Mouse (Mus musculus) embryonic stem cell, embryonic (primary cell): ENCODE measurements around the gene Tgfbi.

Experiments used
- CTCF ChIA-PET, 4 experiments: fragments of 300-600 bp in 2 of 4; fragments of 350-600 bp in 2 of 4; sonication (Branson Sonifier 250); formaldehyde crosslinking; loops; one replicate each; lab custom pipeline; 2022; ENCODE audit warnings: inconsistent platforms in 2 of 4; lab: Charles Lee
- POLR2A ChIA-PET, 4 experiments: fragments of 300-600 bp in 2 of 4; fragments of 350-600 bp in 2 of 4; sonication (Branson Sonifier 250); formaldehyde crosslinking; loops; one replicate each; lab custom pipeline; 2022; ENCODE audit warnings: antibody characterized with exemption in 4 of 4, inconsistent platforms in 1 of 4; lab: Charles Lee

Tgfbi gene

DNA sequence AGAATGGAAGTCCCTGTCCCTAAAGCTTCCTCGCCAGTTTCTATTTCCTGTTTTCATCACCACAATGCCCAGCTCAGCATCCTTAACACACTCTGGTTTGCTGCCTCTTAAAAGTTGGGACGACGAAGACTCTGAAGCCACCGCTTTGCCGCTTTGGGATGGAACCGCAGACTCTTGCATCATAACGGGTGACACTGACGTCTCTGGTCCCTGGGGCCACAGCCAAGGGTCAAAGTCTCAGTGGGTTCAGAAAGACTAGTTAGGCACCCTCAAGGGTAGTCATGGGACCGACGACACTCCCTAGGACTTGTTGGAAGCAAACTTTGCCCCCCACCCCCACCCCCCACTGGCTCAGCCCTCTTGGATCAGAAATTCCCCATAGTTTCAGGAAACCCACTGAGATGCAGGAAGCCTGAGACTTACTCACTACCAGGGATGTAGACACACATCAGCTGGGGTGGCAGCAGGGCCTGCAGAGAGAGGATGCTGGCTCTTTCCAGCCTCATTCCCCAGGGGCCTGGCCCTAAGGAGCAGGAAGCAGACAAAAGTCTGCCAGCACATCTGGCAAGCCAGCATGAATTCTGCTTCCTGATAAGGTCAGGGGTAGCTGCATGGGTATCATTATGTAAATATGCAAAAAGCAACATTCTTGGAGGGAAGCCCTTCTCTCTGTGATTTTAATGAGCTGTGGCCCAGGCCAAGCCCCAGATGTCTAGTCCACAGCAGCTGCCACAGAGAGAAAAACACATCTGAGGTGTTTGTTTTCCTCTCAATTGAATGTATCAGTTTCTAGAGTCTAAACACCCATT, 38.5 kb downstream of the Tgfbi start:
- CTCF ChIA-PET, result interaction anchor here (0.5 to 2.2 kb wide), 9 partner anchors 10 to 1118 kb away, joined by 3 to 7 read pairs (median 5); no protein-coding TSS in a partner anchor
- POLR2A ChIA-PET, result interaction anchor here in 2 of 4 experiments (0.7 to 1.8 kb wide), 13 partner anchors 9 to 78 kb away, joined by 3 to 5 read pairs (median 3); partner anchors contain the start of gene Smad5 (in 1 of the 2)

DNA sequence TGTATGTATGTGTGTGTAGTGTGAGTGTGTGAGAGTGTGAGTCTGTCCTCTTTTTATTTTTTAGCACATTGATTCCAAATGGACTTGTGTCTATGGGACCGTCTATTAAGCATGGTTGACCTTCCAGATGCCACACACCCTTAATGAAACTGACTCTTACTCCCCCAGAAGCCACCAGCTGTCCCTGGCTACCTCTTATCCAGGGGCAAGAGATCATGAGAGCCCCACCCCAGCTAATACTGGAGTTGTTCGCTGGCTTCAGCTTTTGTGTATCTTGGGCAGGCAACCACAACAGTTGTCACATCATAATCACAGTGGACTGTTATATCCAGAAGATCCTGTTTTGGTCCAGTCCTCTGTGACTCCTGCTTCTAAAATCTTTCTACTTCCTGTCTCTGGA, 40.7 kb downstream of the Tgfbi start:
- ChIA-PET POLR2A (interaction anchor here in 1 of 4 experiments (0.7 kb wide), 1 partner anchor 1690 kb away, joined by 3 read pairs; no protein-coding TSS in a partner anchor), CTCF (interaction anchor here (0.6 to 1.0 kb wide), 10 partner anchors 8 to 727 kb away, joined by 3 to 5 read pairs (median 3); no protein-coding TSS in a partner anchor)

DNA sequence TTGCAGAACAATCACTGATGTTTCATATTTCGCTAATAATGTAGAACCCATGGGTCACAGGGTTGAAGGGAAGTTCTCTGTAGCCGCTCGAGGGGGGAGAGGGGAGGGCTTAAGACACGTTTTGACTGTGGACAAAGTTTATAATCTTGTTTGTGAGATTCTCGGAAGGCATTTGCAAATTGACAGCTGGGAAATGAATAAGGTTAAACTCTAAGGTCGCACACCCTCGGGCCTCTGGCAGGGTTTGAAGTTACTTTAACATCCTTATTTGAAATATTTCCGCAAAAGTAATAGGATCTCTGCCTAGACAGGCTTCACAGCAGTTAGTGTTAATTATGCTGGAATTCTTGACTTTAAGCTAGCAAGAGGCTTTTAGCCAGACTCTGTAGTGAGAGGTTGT, 43.1 kb downstream of the Tgfbi start:
- CTCF ChIA-PET, result interaction anchor here in 2 of 4 experiments (0.6 to 1.0 kb wide), 3 partner anchors 90 to 1419 kb away, joined by 3 to 4 read pairs (median 4); partner anchors contain the start of gene Gm45623 (in 1 of the 2)
- POLR2A ChIA-PET, result interaction anchor here in 2 of 4 experiments (1.3 to 3.2 kb wide), 2 partner anchors 13 to 51 kb away, joined by 6 to 14 read pairs; partner anchors contain the start of gene Smad5 (in 1 of the 2)

DNA sequence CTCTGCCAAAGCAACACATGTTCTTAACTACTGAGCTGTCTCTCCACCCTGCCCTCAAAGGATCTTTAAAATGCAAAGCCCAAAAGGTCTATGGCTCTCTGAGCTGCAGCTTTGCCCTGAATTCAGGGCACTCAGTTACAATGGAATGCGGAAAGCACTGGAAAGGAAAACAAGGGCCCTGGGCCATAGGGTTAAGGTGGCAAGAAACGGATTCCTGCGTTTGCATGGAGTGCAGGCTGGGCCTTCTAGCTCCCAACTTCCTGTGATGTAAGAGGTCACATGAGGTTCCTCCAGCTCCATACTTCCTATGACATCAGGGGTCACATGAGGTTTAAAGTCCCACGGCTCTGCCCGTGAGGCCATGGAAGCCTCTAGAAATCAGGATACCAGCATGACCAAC, 44.9 kb downstream of the Tgfbi start:
- ChIA-PET CTCF (interaction anchor here in 3 of 4 experiments (0.5 to 1.5 kb wide), 7 partner anchors 42 to 247 kb away, joined by 3 to 8 read pairs (median 3); no protein-coding TSS in a partner anchor), POLR2A (interaction anchor here (0.6 to 3.2 kb wide), 14 partner anchors 13 to 952 kb away, joined by 3 to 14 read pairs (median 3); partner anchors contain the start of genes Fbxl21 (in 1 of the 4) and Smad5 (in 1 of the 4))

DNA sequence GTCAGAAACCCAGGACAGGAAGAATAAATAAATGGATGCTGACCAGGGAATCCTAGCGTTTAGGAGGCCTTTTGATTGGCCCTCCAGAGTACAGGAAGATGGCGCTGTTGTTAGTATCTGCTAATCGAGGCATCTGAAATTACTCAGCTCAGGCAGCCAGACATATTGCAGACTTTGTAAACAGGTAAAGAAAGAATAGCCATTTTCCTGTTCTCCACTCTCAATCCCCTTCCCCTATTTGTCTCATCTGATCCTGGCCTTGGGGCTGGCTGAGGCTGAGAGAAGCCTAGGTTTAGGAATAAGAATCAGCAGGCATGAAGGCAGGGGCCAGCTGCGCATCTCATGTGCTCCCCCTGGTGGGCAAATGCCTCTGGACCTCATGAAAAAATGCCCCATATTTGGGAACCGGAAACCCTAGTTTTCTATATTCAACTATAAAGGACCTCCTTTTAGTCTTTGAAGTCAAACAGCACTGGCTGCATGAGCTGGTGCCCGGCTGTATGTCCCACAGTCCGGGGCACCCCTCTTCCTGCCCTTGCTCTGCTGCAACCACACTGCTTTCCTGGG, 48.7 kb downstream of the Tgfbi start:
- POLR2A ChIA-PET, result interaction anchor here in 3 of 4 experiments (0.7 to 1.2 kb wide), 5 partner anchors 10 to 75 kb away, joined by 3 to 4 read pairs (median 3); partner anchors contain the start of gene Smad5 (in 1 of the 3)
- CTCF ChIA-PET, result interaction anchor here (0.5 to 1.6 kb wide), 51 partner anchors 10 to 1705 kb away, joined by 3 to 21 read pairs (median 3); partner anchors contain the start of genes Tgfbi (in 2 of the 4), Cxcl14 (in 1 of the 4), Gm45623 (in 1 of the 4) and Smad5 (in 1 of the 4)

DNA sequence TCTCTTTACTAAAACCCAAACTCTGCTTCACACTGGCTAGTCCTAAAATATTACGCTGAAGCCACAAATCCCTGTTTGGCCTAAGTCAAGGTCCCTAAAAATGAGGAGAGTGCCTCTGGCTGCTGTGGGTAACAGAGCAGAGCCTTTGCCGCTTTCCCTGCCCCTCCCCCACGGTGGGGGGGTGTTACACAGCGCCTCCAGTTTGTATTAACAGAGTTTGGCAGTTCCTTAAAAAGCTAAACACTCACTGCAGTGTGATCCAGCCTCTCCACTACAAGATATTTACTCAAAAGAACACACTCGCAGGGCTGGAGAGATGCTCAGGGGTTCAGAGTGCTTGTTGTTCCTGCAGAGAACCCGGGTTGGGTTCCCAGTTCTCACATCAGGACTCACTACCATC, 49.6 kb downstream of the Tgfbi start:
- CTCF ChIA-PET, result interaction anchor here in 3 of 4 experiments (0.5 to 1.6 kb wide), 29 partner anchors 10 to 610 kb away, joined by 3 to 21 read pairs (median 4); partner anchors contain the start of gene Smad5 (in 1 of the 3)
- POLR2A ChIA-PET, result interaction anchor here in 1 of 4 experiments (1.0 kb wide), 1 partner anchor 12 kb away, joined by 3 read pairs; no protein-coding TSS in a partner anchor

DNA sequence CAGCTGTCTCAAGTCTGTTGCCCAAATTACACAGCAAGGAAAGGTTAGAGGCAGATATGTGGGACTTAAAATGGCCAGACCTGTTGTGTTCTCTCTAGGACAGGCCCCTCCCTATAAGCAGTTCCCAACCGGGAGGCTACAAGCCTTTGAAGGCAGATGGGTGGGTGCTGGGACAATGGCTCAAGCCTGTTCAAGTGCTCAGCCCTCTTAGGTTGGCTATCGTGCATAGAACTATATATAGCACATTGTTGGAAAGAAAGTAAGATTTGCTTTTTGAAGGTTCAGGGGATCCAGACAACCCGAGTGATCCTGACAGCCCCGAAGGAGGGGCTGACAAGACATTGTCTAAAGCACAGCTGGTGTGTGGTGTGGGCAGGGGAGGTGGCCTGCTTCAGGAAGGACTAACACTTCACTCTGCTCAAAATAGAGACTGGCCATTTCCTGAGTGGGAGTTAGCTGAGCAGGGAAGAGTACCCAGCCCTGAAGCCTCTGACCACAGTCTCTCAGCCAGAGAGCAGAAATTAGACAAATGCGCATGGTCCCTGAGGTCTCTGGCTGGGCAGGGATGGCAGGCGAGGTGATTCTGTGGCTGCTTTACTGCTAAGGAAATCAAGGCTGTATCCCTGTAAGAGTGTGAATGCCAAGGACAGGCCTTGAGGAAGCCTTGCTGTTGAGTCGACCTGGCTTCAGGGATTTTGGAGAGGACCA, 52.7 kb downstream of the Tgfbi start:
- POLR2A ChIA-PET, result interaction anchor here in 1 of 4 experiments (0.6 kb wide), 1 partner anchor 47 kb away, joined by 3 read pairs; no protein-coding TSS in a partner anchor
- CTCF ChIA-PET, result interaction anchor here in 1 of 4 experiments (0.5 kb wide), 2 partner anchors 72 to 145 kb away, joined by 3 to 6 read pairs; no protein-coding TSS in a partner anchor

DNA sequence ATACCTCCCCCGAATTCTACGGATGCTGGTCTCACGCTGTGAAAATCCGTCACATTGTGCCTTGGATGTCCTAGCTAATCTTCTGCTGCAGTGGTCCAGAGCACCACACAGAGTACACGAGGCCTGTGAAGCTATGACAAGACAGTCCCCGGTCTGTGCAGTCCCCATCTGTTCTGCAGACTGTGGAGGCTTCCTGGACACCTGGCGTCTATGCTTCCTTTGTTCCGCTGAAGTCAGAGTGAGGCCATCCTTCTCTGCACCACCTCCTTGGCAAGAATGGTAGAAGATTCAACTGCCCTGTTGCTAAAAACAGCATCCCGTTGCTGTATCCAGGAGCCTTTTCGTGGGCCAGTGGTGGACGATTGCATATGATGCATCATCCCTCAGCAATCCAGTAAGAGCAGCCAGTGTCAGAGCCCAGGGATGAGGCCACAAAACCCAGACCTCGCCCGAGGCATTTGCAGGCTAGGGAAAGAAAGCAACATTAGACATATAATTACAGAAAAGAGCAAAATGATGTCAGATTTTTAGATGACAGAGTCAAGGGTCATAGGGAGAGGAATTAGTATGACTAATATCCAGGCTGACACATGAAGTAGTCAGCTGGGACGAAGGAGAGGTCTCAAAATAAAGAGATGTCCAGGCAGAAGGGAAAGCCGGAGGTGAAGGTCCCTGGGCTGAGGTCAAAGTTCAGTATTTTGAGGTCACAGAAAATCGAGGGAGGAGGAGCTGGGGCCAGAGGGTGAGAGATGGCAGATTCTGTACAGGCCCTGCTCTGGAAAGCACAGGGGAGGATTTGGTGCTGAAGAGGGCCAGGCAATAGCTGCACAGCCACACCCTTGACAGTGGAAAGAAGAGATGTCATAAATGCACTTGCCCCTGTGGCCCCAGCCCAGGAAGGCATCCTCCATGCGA, 55.2 kb downstream of the Tgfbi start:
- CTCF ChIA-PET, result interaction anchor here in 1 of 4 experiments (1.5 kb wide), 1 partner anchor 385 kb away, joined by 4 read pairs; no protein-coding TSS in a partner anchor
- POLR2A ChIA-PET, result no interaction called here

DNA sequence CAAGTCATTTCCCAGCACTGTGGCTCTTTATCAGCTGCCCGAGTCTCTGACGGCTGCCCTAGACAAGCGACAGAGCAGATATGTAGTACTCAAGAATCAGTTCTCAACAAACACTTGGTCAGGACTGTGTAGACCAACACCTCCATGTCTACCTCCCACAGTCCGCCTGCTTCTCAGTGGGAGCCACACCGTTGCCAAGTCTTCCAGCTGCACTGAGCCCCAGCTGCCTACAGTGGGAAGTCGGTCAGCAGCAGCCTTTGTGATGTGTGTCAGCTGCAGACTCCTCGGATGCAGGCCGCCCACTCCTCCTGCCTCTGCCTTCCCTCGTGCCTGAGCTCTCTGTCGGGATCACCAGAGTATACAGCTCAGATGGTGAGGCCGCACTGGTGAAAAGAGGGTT, 61.9 kb downstream of the Tgfbi start:
- ChIA-PET CTCF (interaction anchor here (0.5 to 1.8 kb wide), 6 partner anchors 9 to 610 kb away, joined by 3 to 8 read pairs (median 3); no protein-coding TSS in a partner anchor), POLR2A (interaction anchor here in 2 of 4 experiments (0.6 to 2.5 kb wide), 6 partner anchors 12 to 1982 kb away, joined by 3 to 9 read pairs (median 4); partner anchors contain the start of gene Smad5 (in 1 of the 2))

DNA sequence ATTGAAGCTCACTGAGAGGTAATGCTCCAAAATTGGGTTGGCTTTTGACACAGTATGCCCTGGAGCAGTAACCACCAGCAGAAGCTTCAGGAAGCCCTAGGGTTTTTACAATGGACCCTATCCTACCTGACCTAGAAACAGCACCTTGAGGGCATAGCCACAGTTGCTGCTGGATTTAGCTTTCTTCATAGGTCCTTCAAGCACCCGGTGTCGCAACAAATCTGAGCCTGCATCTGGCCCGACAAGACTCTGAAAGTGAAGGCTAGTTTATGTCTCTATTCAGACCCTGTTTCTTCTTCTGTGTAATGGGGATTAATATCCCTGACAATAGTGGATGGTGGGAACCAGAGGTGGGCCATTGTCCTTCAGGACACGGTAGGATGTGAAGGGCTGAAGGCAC, 68.4 kb downstream of the Tgfbi start:
- CTCF ChIA-PET, result no interaction called here
- POLR2A ChIA-PET, result interaction anchor here in 1 of 4 experiments (0.6 to 0.9 kb wide), 2 partner anchors 23 to 834 kb away, joined by 3 read pairs; no protein-coding TSS in a partner anchor

DNA sequence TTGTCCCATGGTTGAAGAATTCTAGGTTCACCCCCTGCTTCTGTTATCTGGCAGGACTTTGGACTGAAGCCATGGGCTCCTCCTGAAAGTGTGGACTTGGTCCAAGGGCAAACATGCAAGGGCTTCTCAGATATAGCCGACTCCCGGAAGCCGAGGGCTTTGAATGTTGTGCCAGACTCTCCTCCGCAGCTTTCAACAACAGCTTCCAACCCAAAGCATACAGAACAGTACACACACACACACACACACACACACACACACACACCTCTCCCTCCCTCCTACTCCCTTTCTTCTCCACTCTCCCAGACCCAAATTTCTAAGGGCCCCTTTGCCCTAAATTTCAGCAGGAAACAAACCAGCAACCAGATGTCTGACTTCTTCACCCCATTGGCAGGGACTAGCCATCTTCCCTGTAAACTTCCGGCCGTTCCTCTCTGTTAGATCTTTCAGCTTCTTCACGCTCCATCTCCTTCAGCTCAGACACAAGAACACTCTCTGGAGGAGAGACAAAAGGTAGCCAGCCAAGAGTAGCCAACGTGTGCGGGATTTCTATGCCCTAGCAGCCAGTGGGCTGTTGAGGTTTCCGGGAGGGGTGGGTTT, 69.0 kb downstream of the Tgfbi start:
- CTCF ChIA-PET, result interaction anchor here in 2 of 4 experiments (0.6 to 0.9 kb wide), 3 partner anchors 20 to 832 kb away, joined by 3 to 10 read pairs (median 4); no protein-coding TSS in a partner anchor

DNA sequence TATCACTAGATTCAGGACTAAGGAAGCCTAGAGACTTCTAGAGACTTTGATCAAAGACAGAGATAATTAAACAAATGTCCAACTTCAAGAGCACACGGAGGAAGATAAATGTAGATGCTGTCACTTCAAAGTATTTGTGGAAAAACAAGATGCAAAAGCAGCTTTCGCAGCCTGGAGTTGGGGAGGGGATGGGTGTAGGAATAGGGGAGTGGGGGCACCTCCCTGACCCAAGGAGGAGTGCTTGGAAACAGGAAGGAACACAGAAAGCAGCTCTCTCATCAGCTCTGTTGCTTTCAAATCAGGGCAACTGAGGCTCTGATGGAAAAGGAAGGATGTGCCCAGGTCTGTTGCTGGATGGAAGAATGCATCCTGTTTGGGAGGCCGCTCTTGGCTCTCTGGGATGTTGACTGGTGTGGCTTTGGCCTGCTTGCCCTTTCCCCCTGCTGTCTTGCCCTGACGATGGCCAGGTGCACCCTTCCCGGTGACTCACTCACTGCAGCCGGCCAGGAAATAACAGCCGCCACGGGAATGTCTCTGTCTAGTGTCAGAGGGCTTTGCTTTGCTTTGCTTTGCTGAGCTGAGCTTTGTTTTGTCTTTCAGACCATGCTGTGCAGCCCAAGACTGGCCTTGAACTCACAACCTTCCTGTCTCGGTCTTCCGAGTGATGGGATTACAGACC, 69.6 kb downstream of the Tgfbi start:
- ChIA-PET POLR2A (interaction anchor here in 2 of 4 experiments (1.0 to 1.3 kb wide), 3 partner anchors 25 to 155 kb away, joined by 3 read pairs; no protein-coding TSS in a partner anchor), CTCF (interaction anchor here in 2 of 4 experiments (0.6 to 0.9 kb wide), 3 partner anchors 21 to 833 kb away, joined by 3 to 10 read pairs (median 4); no protein-coding TSS in a partner anchor)

More for the DNA sequence above, 69.0 kb downstream of the Tgfbi start:
- POLR2A ChIA-PET, result interaction anchor here in 2 of 4 experiments (0.6 to 1.0 kb wide), 2 partner anchors 24 to 833 kb away, joined by 3 read pairs; no protein-coding TSS in a partner anchor

DNA sequence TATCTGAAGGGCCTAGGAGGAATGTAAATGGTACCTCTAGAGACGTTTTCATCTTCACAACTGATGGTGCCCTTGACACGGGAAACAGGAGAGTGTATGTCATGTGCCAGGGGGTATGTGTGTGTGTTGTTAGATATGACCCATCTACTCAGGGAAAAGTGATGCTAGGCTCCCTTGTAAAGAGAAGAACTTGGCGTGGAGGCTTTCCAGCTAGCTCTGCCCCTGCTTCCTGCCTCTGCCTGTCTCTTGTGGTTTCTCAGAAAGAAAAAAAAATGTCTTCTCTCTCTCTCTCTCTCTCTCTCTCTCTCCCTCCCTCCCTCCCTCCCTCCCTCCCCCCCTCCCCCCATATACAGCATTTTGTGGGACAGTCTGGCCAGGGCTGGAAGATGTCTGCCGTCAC, 72.6 kb downstream of the Tgfbi start:
- ChIA-PET CTCF (no interaction called here), POLR2A (interaction anchor here in 1 of 4 experiments (1.4 to 1.9 kb wide), 2 partner anchors 11 to 21 kb away, joined by 3 to 4 read pairs; partner anchors contain the start of gene Smad5)

DNA sequence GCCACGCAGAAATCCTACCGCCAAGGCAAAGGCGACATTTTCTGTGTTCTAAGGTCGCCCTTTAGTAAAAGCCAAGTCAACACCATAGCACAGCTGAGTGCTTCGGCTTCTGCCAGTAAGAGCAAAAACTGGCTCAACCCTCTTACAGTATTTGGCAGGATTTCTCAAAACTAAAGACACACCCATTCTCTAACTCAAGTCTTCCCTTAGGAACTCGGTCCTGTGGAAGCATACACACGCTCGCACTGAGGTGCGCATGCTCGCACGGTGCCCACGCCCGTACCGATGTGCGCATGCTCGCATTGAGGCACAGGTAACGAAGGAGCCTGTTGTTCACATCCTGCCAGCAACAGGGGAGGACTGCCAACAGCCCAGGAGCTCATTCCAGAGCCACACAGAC, 73.0 kb downstream of the Tgfbi start:
- POLR2A ChIA-PET, result interaction anchor here in 1 of 4 experiments (1.4 to 1.9 kb wide), 3 partner anchors 11 to 20 kb away, joined by 3 to 4 read pairs (median 4); partner anchors contain the start of gene Smad5
- CTCF ChIA-PET, result no interaction called here

DNA sequence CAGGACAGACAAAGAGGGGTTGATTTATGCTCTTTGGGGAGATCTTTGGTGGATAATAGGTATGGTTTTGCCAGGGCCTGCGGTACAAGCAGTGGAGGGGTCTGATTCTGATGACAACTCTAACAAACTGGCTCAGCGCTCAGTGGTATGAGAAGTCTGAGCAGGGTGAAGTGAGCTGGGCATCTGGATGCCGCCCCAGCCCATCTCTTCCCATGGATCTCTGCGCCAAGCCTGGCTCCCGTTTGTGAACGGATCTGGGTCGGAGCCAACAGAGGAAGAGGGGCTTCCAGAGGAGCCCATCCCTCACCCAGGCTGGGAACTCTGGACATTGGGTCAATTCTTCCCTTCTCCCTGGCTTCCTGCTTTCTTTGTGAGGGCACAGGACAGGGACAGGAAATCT, 74.0 kb downstream of the Tgfbi start:
- ChIA-PET CTCF (interaction anchor here in 1 of 4 experiments (1.0 kb wide), 1 partner anchor 25 kb away, joined by 3 read pairs; no protein-coding TSS in a partner anchor), POLR2A (interaction anchor here in 1 of 4 experiments (1.8 to 1.9 kb wide), 2 partner anchors 12 to 14 kb away, joined by 4 read pairs; no protein-coding TSS in a partner anchor)
